Mouse (Mus musculus) layer of hippocampus, adult 8-10 months (tissue): ENCODE measurements at regions not wholly inside any gene's neighbourhood (a gene's known extent, or its start where the extent isn't known, plus 50 kb on each side); places are given as distances from the start of the nearest gene placed in this dataset.

ENCODE experiments used
- DNase-seq, 2 experiments: peaks; one replicate each; pipeline ENCODE4 v3.0.0; 2022; ENCODE audit warnings: low spot score in 2 of 2

- DNase-seq = no peak
These were observed 147.6 kb downstream of the Rpl14 start for GRCm38 (mm10) chr9:120718812-120719211.

- no peak for DNase-seq
These were observed 150.3 kb downstream of the Rpl14 start for GRCm38 (mm10) chr9:120721451-120722123.

DNA sequence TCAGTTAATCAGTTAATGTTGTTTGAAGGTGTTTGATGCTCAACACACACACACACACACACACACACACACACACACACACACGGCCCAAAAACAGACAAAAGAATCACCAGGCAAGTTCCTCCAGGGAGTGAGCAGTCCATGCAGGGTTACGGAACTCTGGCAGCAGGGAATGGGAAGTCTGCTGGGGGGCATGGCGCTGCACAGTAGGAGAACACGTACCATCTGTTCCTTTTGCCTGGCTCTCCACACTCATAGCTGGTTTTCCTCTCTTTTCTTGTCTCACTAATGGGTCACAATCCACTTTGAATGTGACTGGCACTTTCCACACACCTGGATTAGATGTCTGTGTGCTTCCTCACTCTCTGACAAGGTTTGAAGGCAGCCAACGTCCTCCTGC lies 151.8 kb downstream of the Rpl14 start:
- DNase-seq = no peak

DNA sequence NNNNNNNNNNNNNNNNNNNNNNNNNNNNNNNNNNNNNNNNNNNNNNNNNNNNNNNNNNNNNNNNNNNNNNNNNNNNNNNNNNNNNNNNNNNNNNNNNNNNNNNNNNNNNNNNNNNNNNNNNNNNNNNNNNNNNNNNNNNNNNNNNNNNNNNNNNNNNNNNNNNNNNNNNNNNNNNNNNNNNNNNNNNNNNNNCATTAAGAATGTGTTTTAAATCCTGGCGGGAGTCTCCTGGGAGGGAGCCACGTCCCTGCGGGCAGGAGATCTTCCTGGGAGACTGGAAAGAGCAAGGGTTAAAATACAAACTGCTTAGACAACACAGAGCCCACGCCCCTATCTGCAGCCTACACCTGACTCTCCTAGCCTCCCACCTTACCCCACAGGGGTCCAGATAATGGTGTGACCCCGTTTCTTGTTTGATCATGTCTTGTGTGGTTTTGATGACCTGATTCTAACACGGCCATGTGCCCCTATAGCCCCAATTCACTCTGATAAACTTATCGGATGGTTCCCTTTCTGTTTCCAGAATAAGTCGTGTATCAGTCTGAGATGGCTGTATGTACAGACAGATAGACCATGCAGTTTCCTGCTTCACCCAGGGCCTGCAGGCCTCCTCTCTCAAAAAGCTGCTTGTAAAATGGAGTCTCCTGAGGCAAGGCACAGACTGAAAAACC lies 160.8 kb downstream of the Rpl14 start:
- DNase-seq = no peak

- no peak for DNase-seq
These were observed 161.5 kb downstream of the Rpl14 start for GRCm38 (mm10) chr9:120732650-120733293.

- DNase-seq = no peak
These were observed 162.6 kb downstream of the Rpl14 start for GRCm38 (mm10) chr9:120733681-120734465.

DNA sequence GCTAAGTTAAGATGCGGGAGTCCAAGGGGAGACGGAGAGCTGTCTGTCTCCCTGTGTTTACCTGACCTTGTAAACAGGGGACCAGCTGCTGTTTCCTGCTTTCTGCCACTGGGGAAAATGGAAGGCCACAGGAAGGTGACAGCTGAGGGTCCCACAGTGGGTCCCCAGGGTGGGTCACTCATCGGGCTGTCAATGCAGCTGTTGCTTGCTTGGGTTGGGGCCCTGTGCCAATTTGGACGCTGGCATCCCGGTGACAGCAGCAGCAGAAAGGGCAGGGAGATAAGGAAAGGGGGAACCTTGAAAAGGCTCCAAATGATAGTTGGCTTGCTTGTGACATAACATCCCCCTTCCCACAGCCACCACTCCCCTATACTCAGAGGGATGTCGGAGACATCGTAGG lies 164.0 kb downstream of the Rpl14 start:
- DNase-seq = no peak

DNA sequence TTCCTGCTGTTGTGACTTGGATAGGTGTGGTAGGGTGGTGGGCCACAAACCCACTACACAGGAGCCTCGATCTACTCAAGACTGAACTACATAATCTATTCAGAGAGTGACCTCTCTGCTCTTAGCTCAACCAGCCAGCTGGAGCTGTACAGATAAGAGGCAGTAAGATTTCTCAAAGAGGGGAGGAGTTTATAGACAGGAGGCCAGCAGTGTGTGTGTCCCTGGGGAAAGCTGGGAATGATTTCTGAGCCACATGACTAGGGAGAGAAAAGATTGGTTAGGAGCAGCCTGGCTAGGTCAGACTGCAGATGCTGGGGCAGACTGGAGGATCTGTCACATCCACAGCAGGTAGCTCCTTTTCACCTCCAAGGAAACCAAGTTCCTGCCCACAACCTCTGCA lies 166.7 kb downstream of the Rpl14 start:
- no peak for DNase-seq

DNA sequence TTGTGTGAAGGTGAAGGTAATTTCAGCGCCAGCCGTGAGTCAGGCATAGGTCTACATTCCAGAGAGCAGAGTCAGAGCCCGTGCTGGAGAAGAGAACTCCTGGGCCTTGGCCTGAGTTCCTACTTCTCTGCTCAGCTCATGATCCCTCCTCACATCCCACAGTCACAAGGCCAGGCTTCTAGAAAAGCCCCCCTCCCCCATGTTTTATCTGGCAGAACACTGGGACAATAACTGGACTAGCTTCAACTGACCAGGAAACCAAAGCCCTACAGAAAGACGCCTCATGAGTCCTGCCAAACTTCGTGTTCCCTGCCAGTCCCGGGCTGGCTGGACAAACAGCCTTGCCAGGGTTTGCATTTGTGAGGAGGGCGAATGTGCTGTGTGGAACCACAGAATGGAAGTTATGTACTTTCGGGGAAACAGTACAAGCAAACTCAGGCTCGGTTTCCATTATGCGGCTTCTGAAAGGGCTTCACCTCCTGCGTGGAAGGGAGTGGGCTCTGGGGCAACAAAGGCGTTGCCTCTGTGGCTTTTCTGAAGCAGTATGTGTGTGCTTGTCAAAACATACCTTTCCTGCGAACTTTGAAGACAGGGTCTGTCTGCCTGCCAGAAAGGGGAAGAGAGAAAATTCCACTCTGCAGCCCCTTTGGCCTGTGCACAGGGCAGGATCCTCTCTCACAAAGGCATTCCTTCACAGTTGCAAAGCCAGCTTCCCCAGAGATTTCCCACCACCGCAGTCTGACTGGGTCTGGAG lies 168.1 kb downstream of the Rpl14 start:
- peak; percentile 46 to 55 for DNase-seq

DNA sequence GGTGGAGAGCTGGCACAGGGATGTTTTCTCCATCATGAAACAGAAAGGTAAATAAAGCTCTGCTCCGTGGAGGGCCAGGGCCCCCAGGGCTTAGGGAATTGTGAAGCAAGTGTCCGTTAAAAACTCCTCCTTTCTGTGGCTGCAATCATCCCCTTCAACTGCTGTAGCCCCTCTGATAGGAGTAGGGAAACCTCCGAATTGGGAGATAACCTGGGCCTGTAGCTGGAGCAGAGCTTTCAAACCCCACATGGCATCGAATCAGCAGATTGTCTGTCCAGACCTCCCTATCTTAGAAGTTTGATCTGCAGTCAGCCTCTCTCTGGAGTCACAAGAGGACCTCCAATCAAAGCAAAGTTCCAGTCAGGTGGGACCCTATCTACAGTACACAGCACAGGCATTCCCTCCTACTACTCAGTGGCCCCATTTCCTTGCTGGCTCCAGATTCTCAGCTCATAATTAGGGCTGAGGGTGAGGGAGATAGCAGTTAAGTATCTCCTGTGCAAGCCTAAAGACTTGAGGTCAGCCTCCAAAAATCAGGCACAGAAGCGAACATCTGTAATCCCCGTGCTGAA lies 168.8 kb downstream of the Rpl14 start:
- DNase-seq = no peak

- DNase-seq = no peak
These were observed 170.3 kb downstream of the Rpl14 start for GRCm38 (mm10) chr9:120741521-120741920.

DNA sequence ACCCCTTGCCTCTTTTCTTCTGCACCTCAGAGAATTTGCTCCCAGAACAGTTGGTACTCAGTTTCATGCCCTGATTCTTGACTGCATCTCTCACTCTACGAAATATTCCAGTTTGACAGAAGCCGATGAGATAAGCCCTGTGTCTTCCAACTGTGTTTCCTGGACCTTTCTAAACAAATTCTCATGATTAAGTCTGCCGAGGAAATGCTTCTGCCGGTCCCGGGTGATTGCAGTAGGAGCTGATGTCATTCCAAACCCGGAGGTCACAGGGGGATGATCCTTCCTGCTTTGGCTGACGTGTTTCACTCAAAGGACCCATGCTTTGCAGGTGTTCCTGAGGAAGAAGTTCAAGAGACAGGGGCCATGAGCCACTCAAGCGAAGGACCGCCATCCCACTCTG lies 172.2 kb downstream of the Rpl14 start:
- no peak for DNase-seq

- DNase-seq = no peak
These were observed 174.4 kb downstream of the Rpl14 start for GRCm38 (mm10) chr9:120745674-120746073.

DNA sequence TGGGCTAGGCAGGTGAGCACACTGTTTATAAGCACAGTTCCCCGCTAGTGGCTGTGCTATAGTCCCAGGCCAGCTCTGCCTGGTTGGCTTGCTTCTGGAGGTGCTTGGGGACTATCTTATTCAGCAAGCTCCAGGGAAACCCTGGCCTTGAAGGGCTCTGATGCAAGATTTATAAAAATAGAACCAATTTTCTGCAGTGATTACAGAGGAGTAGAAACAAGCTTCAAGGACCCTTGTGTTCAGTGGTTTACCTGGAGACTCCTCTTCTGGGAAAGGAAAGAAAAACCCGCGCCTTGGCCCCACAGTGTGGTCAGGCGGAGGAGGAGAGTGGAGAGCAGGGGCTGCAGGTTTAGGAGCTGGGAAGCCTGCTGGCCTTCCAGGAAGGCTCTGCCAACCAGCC lies 178.2 kb upstream of the Ctnnb1 start:
- DNase-seq = no peak

DNA sequence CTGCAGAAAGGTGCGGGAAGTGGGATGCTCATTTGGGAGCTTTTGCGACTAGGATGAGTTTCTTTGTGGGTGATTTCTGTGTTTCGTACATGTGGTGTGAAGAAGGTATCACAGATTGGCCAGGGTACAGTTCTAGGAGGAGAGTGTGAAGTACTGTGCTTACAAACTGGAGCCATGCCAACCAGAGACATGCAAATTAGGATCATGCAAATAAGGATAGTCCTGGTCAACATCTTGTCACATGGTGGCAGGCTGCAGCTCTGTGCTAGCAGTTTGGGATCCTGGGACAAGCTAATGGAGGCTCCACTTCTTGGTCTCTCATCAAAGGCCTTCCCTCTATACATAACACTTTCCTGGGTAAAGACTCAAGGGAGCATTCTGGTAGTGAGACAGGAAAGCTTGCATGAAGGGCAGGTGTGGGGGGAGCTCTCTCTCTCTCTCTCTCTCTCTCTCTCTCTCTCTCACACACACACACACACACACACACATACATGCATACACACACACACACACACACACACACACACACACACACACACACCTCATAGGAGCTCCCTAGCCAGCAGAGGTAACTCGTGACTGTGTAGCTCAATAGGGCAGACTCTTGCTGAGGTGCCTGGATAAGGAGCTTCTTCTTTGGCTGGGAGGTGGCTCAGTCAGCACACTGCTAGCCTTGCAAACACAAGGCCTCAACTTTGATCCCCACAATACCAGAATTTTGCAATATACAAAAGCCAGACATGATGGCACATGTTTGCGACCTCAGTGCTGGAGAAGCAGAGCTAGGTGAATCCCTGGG lies 177.1 kb upstream of the Ctnnb1 start:
- DNase-seq = no peak

GRCm38 (mm10) chr9:120754151-120754550 lies 174.9 kb upstream of the Ctnnb1 start:
- no peak for DNase-seq

GRCm38 (mm10) chr9:120755486-120755885 lies 173.5 kb upstream of the Ctnnb1 start:
- DNase-seq = no peak

GRCm38 (mm10) chr9:120758003-120758402 lies 171.0 kb upstream of the Ctnnb1 start:
- DNase-seq = no peak

DNA sequence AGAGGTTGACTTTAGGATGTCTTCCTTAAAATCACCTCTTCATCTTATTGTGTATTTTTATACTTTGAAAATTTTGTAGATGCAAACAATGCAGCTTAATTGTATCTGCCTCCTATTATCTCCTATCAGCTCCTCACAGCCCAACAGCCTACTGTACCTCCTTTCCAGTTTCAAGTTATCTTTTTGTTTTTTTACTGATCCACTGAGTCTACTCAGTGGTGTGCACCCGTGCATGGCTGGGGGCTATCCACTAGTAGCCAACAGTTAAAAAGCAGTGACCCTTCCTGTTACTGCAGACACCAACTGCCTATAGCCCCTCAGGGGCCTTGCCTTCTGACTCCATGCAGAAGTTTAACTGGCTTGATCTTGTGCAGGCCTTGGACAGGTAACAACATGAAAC lies 170.4 kb upstream of the Ctnnb1 start:
- no peak for DNase-seq

GRCm38 (mm10) chr9:120759771-120760170 lies 169.2 kb upstream of the Ctnnb1 start:
- peak; percentile 51 to 70 for DNase-seq
